Mouse (Mus musculus) layer of hippocampus, adult 8-10 months (tissue): ENCODE results near the gene Zfp324. TPM values are rescaled to one million over a fixed set of nuclear protein-coding genes. Genes with fewer than 3 reads are reported as not detected.
A peak's percentile ranks its signal among the peaks of the same experiment; 100 is the strongest.

Source experiments
- DNase-seq, 2 experiments: peaks; one replicate each; pipeline ENCODE4 v3.0.0; 2022; ENCODE audit warnings: low spot score in 2 of 2
- total RNA-seq, 4 experiments: library from RNA; stranded (reverse); gene quantifications; 2 replicates each; pipeline ENCODE4 v1.2.4; 2022

Zfp324 gene
- total RNA-seq, 4 experiments from 2014 or later, result 9.5 to 11.6 (median 11.3) TPM

- DNase-seq, result peak; percentile 93 to 94
These were observed 43.7 kb downstream of the Zfp324 start for GRCm38 (mm10) chr7:13009143-13010004.

GRCm38 (mm10) chr7:13010005-13010908 is 44.6 kb downstream of the Zfp324 start, which contains the start of gene Zbtb45:
Gene Zbtb45 (minus strand): TSS chr7:13010034.
- no peak for DNase-seq

GRCm38 (mm10) chr7:13013671-13014070 is 48.0 kb downstream of the Zfp324 start:
- no peak for DNase-seq

DNA sequence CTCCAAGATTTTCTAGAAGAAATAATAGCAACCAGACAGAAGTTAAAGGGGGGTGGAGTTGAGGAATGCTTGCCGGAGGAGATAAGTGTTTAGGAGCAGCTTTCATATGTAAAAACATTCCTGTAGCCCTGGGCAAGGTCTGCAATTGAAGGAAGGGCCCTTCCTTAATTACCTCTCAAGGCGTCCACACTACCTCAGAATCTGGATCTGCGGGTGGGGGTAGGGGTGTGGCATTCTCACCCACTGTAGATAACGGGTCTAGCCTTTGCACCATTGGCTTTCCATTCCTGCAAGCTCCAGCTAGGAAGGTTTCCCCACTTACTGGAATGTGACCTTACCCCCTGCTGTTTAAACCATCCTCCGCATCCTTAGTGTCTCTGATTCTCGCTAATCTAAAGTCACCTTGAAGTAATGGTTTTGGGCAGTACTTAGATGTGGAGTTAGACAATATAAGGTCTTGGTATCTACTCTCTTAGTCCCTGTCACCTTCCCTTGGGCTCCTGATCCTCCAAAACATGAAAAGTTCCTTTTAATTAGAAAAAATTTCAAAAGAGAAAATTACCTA is 48.7 kb downstream of the Zfp324 start:
- no peak for DNase-seq

DNA sequence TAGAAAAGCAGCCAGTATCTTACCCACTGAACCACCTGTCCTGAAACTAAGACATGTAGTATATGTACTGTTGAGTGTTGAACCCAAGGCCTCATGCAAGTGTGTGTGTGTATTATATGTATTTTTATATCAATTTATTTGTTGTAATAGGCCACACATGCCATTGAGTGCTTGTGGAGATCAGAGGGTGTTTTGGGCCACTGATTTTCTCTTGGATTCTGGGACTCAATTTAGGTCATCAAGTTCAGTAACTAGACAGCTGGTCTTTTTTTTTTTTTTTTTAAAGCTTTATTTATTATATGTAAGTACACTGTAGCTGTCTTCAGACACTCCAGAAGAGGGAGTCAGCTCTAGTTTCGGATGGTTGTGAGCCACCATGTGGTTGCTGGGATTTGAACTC is 49.6 kb downstream of the Zfp324 start:
- no peak for DNase-seq

DNA sequence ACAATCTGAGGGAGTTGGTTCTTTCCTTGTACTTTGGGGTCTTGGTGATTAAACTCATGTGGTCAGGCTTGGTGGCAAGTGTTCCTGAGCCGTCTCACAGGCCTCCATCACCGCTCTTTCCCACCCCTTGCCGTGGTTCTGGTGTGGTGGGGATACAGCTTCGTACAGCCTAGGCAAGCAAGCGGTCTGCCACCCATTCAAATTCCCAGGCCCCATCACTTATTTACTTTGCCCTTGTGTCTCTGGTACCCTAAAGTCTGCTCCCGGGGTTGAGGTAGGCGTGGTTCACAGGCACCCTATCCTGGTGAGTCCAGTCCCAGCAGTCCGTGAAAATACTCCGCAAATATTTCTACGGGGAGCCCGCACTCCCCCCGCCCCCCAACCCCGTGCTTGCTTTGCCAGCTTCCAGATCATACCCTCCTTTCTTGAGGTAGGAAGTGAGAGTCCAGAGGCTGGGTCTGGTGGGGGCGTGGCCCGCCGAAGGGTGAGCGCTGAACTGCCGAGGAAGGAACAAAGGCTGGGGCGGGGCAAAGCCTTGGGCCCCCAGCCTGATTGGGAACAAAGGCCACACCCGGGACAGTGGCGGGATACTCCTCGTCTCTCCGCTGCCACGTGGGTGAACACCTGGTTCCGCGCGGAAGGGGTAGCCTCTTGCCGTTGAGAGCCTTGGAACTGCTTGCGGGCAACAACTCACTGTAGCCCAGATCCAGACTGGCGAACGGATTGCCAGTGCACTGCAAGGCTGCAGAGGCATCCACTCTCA is 57.3 kb downstream of the Zfp324 start:
- DNase-seq, result peak in 1 of 2 experiments; percentile 26

Other genes starting within 250 kb of the Zfp324 start
- under 1 TPM in 2 of 4 experiments, not detected in 2; 0.05 to 0.08 TPM for gene Vmn2r56, start 230.8 kb upstream of the Zfp324 start, total RNA-seq
- gene Zscan18, start 162.2 kb upstream of the Zfp324 start, total RNA-seq, result 10 to 100 TPM; 21.6 to 35.9 (median 28.0) TPM
- 10 to 100 TPM; 22.6 to 31.3 (median 25.8) TPM for gene Zfp329, start 147.0 kb upstream of the Zfp324 start, total RNA-seq
- 10 to 100 TPM; 14.0 to 18.0 (median 15.9) TPM for gene Zfp110, start 131.1 kb upstream of the Zfp324 start, total RNA-seq
- gene Zfp128, start 84.7 kb upstream of the Zfp324 start, total RNA-seq, result 1 to 10 TPM; 6.6 to 8.3 (median 7.4) TPM
- gene Zscan22, start 68.0 kb upstream of the Zfp324 start, total RNA-seq, result 10 to 100 TPM; 14.0 to 20.3 (median 15.1) TPM
- gene Rps5, start 43.5 kb upstream of the Zfp324 start, total RNA-seq, result 100 to 1,000 TPM; 383 to 519 (median 436) TPM
- gene Rnf225, start 38.4 kb upstream of the Zfp324 start, total RNA-seq, result 1 to 10 TPM in 1 of 4 experiments, under 1 TPM in 3; 0.77 to 1.4 (median 0.92) TPM
- gene Zfp446, start 12.0 kb downstream of the Zfp324 start, total RNA-seq, result 10 to 100 TPM in 1 of 4 experiments, 1 to 10 TPM in 3; 7.5 to 10.8 (median 8.8) TPM
- under 1 TPM in 3 of 4 experiments, not detected in 1; 0.27 to 0.47 (median 0.27) TPM for gene Slc27a5, start 32.4 kb downstream of the Zfp324 start, total RNA-seq
- 100 to 1,000 TPM; 244 to 272 (median 252) TPM for gene Trim28, start 33.3 kb downstream of the Zfp324 start, total RNA-seq
- 10 to 100 TPM; 27.0 to 29.6 (median 29.3) TPM for gene Zbtb45, start 44.2 kb downstream of the Zfp324 start, total RNA-seq
- gene Chmp2a, start 69.0 kb downstream of the Zfp324 start, total RNA-seq, result 100 to 1,000 TPM; 145 to 152 (median 147) TPM
- gene Ube2m, start 72.4 kb downstream of the Zfp324 start, total RNA-seq, result 100 to 1,000 TPM; 188 to 210 (median 192) TPM
- 10 to 100 TPM; 12.1 to 16.3 (median 15.0) TPM for gene Mzf1, start 88.9 kb downstream of the Zfp324 start, total RNA-seq
- not detected for gene Vmn1r85, start 129.3 kb downstream of the Zfp324 start, total RNA-seq
- gene Vmn1r86, start 154.1 kb downstream of the Zfp324 start, total RNA-seq, result not detected
- gene Vmn1r87, start 174.3 kb downstream of the Zfp324 start, total RNA-seq, result not detected
- gene Vmn1r88, start 193.7 kb downstream of the Zfp324 start, total RNA-seq, result under 1 TPM; 0.16 to 0.35 (median 0.27) TPM
- gene Vmn1r89, start 247.2 kb downstream of the Zfp324 start, total RNA-seq, result not detected